Mouse (Mus musculus) intestine, embryonic 16.5 days (tissue): ENCODE data around the gene Inpp5b. TPM values are rescaled to one million over a fixed set of nuclear protein-coding genes. Genes with fewer than 3 reads are reported as not detected.

Experiments
- ATAC-seq: fragments of 200-750 bp; cut with Nextera tagmentation; 2 replicates; pipeline ENCODE4 v1.8.0; 2017; ENCODE audit warnings: moderate TSS enrichment, moderate library complexity
- H3K27ac ChIP-seq: fragments of 300-500 bp; sonication (generic); 2 replicates; pipeline ENCODE4 v1.5.1; 2014; ENCODE audit warnings: mild to moderate bottlenecking, low read length
- H3K27me3 ChIP-seq: fragments of 300-500 bp; sonication (generic); replicated peaks from 2 replicates; pipeline ENCODE4 v1.6.1; 2014; ENCODE audit warnings: low read length, control low read depth, mixed read lengths; ENCODE audit not compliant: control insufficient read depth, insufficient read depth
- H3K36me3 ChIP-seq: fragments of 300-500 bp; sonication (generic); 2 replicates; pipeline ENCODE4 v1.6.1; 2014; ENCODE audit warnings: low read length, control low read depth; ENCODE audit not compliant: control insufficient read depth, insufficient read depth
- H3K4me1 ChIP-seq: fragments of 300-500 bp; sonication (generic); 2 replicates; pipeline ENCODE4 v1.6.1; 2014; ENCODE audit warnings: low read length, control low read depth, mixed read lengths; ENCODE audit not compliant: control insufficient read depth, insufficient read depth
- H3K4me2 ChIP-seq: fragments of 300-500 bp; sonication (generic); 2 replicates; pipeline ENCODE4 v1.6.1; 2014; ENCODE audit warnings: low read depth, low read length, control low read depth
- H3K4me3 ChIP-seq: fragments of 300-500 bp; sonication (generic); 2 replicates; pipeline ENCODE4 v1.5.1; 2014; ENCODE audit warnings: mild to moderate bottlenecking, low read length
- H3K9ac ChIP-seq: fragments of 300-500 bp; sonication (generic); 2 replicates; pipeline ENCODE4 v1.6.1; 2014; ENCODE audit warnings: low read depth, low read length
- H3K9me3 ChIP-seq: fragments of 300-500 bp; sonication (generic); 2 replicates; pipeline ENCODE4 v1.6.1; 2016; ENCODE audit warnings: low read length, control low read depth; ENCODE audit not compliant: control insufficient read depth
- WGBS: fragments of 180-500 bp; shearing (Covaris S2); extraction: QIAGEN DNeasy Blood & Tissue Kit; methylation state at CpG from one replicate; pipeline ENCODE4 v1.1.7; 2014; 5-methylcytosine and 5-hydroxymethylcytosine counted together
- polyA plus RNA-seq: library from polyadenylated mRNA; unstranded; fragments of >200 nt; fragmentation: Nextera tagmentation; extraction: Ambion mirVana; gene quantifications from 2 replicates; pipeline ENCODE4 v1.2.1, GENCODE M21; 2015

Gene Inpp5b
- polyA plus RNA-seq, 1 experiment from 2014 or later = 27.5 TPM

DNA sequence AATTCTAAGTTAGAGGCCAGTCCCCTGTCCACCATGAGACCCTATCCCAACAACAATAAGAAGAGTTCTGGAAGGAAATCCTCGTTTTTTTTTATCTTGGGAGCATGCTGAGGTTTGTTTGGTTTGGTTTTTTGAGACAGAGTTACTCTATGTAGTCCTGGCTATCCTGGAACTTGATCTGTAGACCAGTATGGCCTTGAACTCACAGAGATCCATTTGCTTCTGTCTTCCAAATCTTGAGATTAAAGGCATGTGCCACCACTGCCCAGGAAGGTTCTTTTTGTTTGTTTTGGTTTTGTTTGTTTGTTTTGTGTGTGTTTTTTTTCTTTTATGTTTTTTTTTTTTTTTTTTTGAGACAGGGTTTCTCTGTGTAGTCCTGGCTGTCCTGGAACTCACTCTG, 19.6 kb downstream of the Inpp5b start:
- no peak for ATAC-seq
- Histone ChIP-seq H3K4me2 (no peak overlapping the region), H3K27me3 (no peaks in the 10 kb centered on the region), H3K9me3 (no peaks in the 10 kb centered on the region), H3K4me3 (no peak overlapping the region), H3K36me3 (no peaks in the 10 kb centered on the region), H3K27ac (no peak overlapping the region), H3K9ac (no peak overlapping the region), H3K4me1 (peaks cover 12% of the 10 kb centered on the region)
- WGBS = 55% methylated on average over 1 of the region's 1 CpGs

DNA sequence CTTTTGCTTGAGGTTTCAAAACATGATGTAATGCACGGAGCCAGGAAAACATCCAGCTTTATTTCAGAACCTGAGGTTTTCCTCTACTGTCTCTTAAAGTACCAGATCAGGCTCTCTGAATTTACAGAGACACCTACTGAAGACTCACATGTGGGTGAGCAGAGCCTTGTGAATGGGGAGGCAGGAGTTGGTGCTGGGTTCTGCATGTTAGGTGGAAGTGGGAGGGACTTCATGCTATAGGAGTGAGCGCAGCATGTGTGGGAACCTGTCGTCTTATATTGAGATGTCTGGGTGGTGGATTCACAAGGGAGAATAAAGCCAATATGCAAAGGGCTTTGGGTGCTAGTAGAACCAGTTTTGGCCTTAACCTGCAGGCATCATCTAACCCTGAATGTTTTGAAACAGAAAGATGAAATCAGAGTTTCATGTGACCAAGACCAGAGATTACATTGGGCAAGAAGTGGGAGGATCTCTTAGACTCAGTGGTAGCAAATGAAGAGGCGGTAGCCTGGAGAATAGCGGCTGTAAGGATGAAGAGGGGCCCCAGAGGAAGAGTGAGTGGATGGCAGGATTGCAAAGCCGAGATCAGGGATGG, 21.3 kb downstream of the Inpp5b start:
- no peaks in the 10 kb centered on the region for H3K36me3 ChIP-seq
- H3K27ac ChIP-seq = no peak overlapping the region
- peaks cover 12% of the 10 kb centered on the region for H3K4me1 ChIP-seq
- H3K4me2 ChIP-seq = no peak overlapping the region
- H3K4me3 ChIP-seq = no peak overlapping the region
- H3K9ac ChIP-seq = no peak overlapping the region
- H3K27me3 ChIP-seq = no peaks in the 10 kb centered on the region
- no peak for ATAC-seq
- no peaks in the 10 kb centered on the region for H3K9me3 ChIP-seq
- 85% methylated on average over 6 of the region's 6 CpGs for WGBS

DNA sequence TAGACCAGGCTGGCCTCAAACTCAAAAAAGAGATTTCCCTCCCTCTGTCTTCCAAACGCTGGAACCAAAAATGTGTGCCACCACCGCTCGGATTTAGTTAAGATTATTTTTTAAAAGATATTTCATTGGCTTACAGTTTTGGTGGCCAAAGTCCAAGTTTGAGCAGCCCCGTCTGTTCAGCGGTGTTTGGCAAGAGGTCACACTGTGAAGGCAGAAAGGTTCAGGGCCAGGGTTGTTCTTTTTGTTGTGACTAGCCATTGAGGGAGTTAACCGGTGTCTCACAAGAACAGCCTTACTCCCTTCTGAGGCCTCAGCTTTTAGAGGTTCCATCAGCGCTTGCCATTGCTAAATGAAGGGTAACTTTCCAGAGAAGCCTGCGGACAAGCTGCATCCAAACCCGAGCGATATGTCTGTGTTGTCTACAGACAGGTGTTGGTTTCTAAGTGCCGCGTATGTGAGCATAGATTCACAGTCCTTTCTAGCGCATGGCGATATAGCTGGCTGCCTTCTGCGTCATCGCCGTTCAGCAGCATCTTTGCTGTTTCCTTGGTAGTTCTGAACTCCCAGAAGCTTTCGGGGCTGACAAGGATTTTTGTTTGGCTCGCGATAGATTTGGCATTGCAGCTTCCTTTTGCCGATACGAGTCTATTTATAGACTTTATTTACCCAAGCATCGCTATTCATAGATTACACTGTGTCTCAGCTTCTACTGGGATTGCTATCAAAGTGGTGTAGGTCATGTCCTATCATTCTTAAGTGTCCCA, 24.3 kb downstream of the Inpp5b start:
- Histone ChIP-seq H3K4me3 (no peak overlapping the region), H3K4me1 (no peaks in the 10 kb centered on the region; the same call in 1 of the 2 replicates), H3K27ac (no peak overlapping the region), H3K4me2 (no peak overlapping the region), H3K27me3 (no peaks in the 10 kb centered on the region), H3K9me3 (no peaks in the 10 kb centered on the region), H3K36me3 (no peaks in the 10 kb centered on the region), H3K9ac (no peak overlapping the region)
- no peak for ATAC-seq
- WGBS = 80% methylated on average over 23 of the region's 23 CpGs

DNA sequence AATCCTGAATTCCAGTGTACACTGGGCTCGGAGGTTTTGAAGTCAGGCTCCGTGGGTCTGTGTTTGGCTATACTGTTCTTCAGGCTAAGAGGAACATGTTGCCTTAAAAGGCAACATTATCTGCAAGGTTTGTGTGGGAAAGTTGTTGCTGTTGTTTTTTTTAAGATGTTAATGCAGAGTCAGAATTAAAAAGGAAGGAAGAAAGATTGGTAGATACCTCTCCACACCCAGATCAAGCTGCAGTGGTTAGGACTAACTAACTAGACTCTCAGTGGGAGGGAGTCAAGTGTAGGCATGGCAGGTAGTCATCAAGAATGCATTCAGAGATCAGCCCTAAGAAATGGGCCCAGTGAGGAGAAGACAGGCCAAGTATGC, 24.9 kb downstream of the Inpp5b start:
- H3K36me3 ChIP-seq = no peaks in the 10 kb centered on the region
- H3K4me1 ChIP-seq = peaks cover under 1% of the 10 kb centered on the region
- 72% methylated on average over 2 of the region's 2 CpGs for WGBS
- H3K9me3 ChIP-seq = no peaks in the 10 kb centered on the region
- H3K27ac ChIP-seq = no peak overlapping the region
- no peaks in the 10 kb centered on the region for H3K27me3 ChIP-seq
- no peak overlapping the region for H3K4me2 ChIP-seq
- peak overlapping the region; percentile 27; the same call in 1 of the 2 replicates for H3K9ac ChIP-seq
- no peak overlapping the region for H3K4me3 ChIP-seq
- ATAC-seq = no peak

DNA sequence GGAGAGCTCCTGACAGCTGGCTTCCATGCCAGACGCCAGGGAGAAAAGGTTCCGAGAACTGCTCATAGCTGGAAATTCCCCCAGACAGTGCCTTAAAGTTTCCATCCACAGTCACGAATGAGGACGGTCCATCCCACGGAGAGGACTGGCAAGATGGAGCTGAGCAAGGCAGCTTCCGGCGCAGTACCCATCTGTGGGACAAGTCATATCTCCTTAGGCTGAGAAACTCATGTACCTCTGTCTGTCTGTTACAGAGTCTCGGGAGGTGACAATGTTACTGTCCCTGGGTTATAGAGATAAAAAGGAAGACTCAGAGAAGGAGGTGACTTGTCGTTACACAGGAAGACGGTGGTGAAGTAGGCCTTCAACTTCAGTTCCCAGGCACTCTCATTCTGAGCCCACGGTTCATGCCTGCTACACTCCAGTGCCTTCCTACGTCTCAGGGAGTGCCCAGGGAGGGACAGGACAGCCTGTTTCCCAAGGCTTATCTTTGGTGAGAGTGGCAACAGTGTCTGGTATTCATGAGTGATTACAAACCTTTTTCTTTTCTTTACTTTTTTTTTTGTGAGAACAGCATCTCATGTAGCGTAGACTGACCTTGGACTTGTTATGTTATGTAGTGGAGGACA, 27.4 kb downstream of the Inpp5b start:
- no peaks in the 10 kb centered on the region for H3K9me3 ChIP-seq
- no peak overlapping the region for H3K27ac ChIP-seq
- no peaks in the 10 kb centered on the region for H3K36me3 ChIP-seq
- H3K4me1 ChIP-seq = peaks cover 16% of the 10 kb centered on the region
- no peaks in the 10 kb centered on the region for H3K27me3 ChIP-seq
- H3K9ac ChIP-seq = no peak overlapping the region
- 88% methylated on average over 13 of the region's 13 CpGs for WGBS
- no peak for ATAC-seq
- no peak overlapping the region for H3K4me2 ChIP-seq
- H3K4me3 ChIP-seq = no peak overlapping the region

DNA sequence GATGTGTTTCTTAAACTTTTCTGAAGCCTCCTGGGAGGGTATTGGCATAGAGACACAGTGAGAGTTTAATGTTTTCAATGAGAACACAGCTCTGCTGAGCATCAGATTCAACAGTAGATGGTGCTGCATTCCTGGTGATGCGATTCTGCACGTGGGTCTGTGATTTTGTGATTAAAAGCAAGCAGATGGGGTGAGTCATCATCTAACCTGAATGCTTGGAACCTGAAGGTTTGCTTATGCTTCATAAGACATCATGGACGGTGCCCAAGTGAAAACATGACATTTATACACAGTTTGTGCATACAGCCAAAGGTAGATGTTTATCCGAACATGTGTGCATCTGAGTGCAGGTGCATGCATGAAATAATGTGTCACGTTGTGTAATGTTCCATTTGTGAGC, 29.0 kb downstream of the Inpp5b start:
- Histone ChIP-seq H3K4me1 (peaks cover 24% of the 10 kb centered on the region), H3K27me3 (no peaks in the 10 kb centered on the region), H3K27ac (no peak overlapping the region), H3K36me3 (no peaks in the 10 kb centered on the region), H3K4me3 (no peak overlapping the region), H3K9me3 (no peaks in the 10 kb centered on the region), H3K4me2 (no peak overlapping the region), H3K9ac (no peak overlapping the region)
- 71% methylated on average over 5 of the region's 5 CpGs for WGBS
- ATAC-seq = no peak

DNA sequence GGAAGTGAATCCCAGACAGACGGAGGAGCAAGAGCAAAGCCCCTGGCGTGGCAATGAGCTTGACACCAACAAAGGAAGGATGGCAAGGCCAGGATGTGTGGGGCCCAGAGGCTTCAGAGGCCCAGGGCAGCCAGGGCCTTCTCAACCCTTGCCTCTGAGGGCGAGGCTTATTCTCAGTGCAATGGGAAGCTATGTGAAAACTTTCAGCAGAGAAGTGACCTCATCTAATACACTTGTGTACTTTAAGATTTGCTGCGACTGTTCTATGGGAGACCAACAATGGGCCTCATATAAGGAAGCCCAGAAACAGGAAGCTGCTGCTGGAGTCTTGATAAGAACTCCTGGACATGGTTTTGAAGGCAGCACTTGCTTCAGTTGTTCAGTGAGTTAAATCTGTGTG, 30.5 kb downstream of the Inpp5b start:
- Histone ChIP-seq H3K4me1 (peaks cover 24% of the 10 kb centered on the region), H3K4me3 (no peak overlapping the region), H3K4me2 (no peak overlapping the region), H3K9me3 (no peaks in the 10 kb centered on the region), H3K27ac (peak overlapping the region; percentile 84), H3K36me3 (no peaks in the 10 kb centered on the region), H3K9ac (no peak overlapping the region), H3K27me3 (no peaks in the 10 kb centered on the region)
- WGBS = 44% methylated on average over 4 of the region's 4 CpGs
- peak; percentile 84 for ATAC-seq

DNA sequence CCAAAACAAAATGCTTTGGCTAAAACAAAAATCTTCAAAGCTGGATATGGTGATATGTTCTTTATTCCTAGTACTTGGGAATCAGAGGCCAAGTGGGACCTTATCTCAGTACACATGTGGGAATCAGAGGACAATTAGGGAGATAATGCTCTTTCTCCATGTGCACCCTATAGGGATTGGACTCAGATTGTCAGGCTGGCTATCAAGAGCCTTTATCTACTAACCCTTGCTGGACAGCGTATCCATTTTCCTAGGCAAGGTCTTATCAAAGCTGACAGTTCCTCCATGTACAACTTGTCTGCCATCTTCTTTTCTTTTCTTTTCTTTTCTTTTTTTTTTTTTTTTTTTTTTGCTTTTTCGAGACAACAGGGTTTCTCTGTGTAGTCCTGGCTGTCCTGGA, 31.8 kb downstream of the Inpp5b start:
- H3K4me1 ChIP-seq = peaks cover 24% of the 10 kb centered on the region
- 77% methylated on average over 2 of the region's 2 CpGs for WGBS

DNA sequence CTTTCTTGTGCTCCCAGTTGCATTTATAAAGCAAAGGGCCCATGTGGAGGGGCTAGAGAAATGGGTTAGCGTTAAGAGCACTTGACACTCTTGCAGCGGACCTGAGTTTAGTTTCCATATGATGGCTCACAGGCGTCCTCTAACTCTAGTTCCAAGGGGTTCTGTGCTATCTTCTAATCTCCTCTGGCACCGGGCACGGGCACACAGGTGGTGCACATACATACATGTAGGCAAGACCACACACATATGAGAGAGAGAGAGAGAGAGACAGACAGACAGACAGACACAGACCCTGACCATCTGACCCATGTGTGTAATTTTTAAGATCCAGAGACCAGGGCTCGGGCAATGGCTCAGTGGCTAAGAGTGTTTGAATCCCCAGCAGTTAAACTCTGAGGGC, 32.3 kb downstream of the Inpp5b start:
- Histone ChIP-seq H3K4me2 (no peak overlapping the region), H3K9me3 (no peaks in the 10 kb centered on the region), H3K9ac (no peak overlapping the region), H3K4me1 (peaks cover 24% of the 10 kb centered on the region), H3K4me3 (no peak overlapping the region), H3K36me3 (peaks cover 5% of the 10 kb centered on the region; the same call in 1 of the 2 replicates), H3K27ac (no peak overlapping the region), H3K27me3 (no peaks in the 10 kb centered on the region)
- WGBS = 93% methylated on average over 6 of the region's 6 CpGs
- ATAC-seq = no peak

More for the DNA sequence above, 31.8 kb downstream of the Inpp5b start:
- ATAC-seq = no peak
- Histone ChIP-seq H3K27ac (no peak overlapping the region), H3K4me3 (no peak overlapping the region), H3K27me3 (no peaks in the 10 kb centered on the region), H3K36me3 (no peaks in the 10 kb centered on the region), H3K9me3 (no peaks in the 10 kb centered on the region), H3K4me2 (no peak overlapping the region), H3K9ac (no peak overlapping the region)
